Mouse (Mus musculus) olfactory bulb, adult 2 months (tissue): ENCODE measurements at regions not wholly inside any gene's neighbourhood (a gene's known extent, or its start where the extent isn't known, plus 50 kb on each side); places are given as distances from the start of the nearest gene placed in this dataset.

ENCODE experiments used
- H3K27ac ChIP-seq: fragments of 200-500 bp; 2 replicates; pipeline ENCODE4 v1.5.1; 2012; ENCODE audit warnings: low read depth, low read length; ENCODE audit not compliant: insufficient read depth
- H3K4me1 ChIP-seq: fragments of 200-500 bp; 2 replicates; pipeline ENCODE4 v1.6.1; 2012; ENCODE audit warnings: low read length; ENCODE audit not compliant: control insufficient read depth, insufficient read depth
- H3K4me3 ChIP-seq: fragments of 200-500 bp; 2 replicates; pipeline ENCODE4 v1.5.1; 2012; ENCODE audit warnings: mild to moderate bottlenecking, low read depth, low read length, moderate library complexity; ENCODE audit not compliant: insufficient read depth
- CTCF ChIP-seq: fragments of 200-500 bp; IDR thresholded peaks from 2 replicates; pipeline ENCODE4 v1.5.1; 2012; ENCODE audit warnings: low read depth, mild to moderate bottlenecking, low read length, moderate library complexity; ENCODE audit not compliant: insufficient read depth
- POLR2A ChIP-seq: fragments of 200-500 bp; IDR thresholded peaks from 2 replicates; pipeline ENCODE4 v1.6.1; 2012; ENCODE audit warnings: mild to moderate bottlenecking, low read depth, low read length, moderate library complexity; ENCODE audit not compliant: insufficient read depth
- WGBS: fragments of 180-500 bp; shearing (Covaris S2); methylation state at CpG from one replicate; pipeline ENCODE4 v1.1.7; 2018; 5-methylcytosine and 5-hydroxymethylcytosine counted together

DNA sequence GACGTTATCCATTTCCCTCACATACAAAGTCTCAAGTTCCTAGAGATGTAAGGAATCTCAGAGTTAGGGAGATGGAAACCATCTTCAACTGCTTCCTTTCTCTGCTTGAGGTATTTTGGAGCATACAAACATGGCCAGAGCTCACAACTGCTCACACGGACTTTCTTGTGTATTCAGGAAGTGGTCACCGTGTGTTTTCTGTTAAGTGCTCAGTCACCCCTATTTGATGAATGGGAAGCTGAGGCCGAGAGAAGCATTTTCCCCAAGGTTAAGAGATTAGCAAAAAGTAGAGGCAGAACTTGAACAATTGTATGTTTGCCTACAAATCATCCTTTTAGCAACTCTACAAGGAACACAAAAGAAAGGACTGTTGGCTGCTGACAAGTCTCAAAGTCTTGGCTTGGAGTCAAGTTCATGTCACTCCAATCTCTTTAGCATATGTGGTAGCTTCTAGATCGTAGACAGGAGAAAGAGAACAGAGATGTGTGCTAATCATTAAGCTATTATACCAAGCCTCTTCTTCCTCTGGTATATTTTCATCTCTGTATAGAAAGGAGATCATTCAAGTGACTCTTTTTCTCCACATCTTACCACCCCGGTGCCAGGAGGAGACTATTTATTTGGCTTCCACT is 170.8 kb upstream of the Sel1l start:
- no peak overlapping the region for H3K27ac ChIP-seq
- WGBS = 53% methylated on average over 6 of the region's 6 CpGs
- no peak overlapping the region for H3K4me3 ChIP-seq
- TF ChIP-seq POLR2A = no peak
- no peak for TF ChIP-seq CTCF
- H3K4me1 ChIP-seq = no peaks in the 10 kb centered on the region

DNA sequence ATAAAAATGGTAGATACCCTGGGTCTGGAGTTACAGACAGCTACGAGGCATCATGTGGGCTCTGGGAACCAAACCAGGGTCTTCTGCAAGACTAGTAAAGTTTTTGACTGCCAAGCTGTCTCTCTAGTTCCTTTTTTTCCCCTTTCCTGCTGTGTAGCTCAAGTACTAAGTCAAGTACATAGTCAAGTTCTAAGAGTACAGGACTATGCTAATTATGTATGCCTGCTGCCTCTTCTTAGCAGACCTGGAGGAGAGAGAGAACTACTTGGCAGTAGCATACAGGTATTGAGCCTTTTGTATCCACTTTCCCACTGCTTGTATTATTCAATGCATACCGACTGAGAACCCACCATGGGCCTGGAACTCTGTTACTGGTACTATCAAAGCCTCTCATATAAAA is 166.4 kb upstream of the Sel1l start:
- H3K27ac ChIP-seq = no peak overlapping the region
- WGBS = 94% methylated on average over 2 of the region's 2 CpGs
- TF ChIP-seq CTCF = no peak
- TF ChIP-seq POLR2A = no peak
- H3K4me3 ChIP-seq = no peak overlapping the region
- H3K4me1 ChIP-seq = no peaks in the 10 kb centered on the region

GRCm38 (mm10) chr12:92013979-92014378 is 165.0 kb upstream of the Sel1l start:
- 88% methylated on average over 8 of the region's 8 CpGs for WGBS
- H3K4me1 ChIP-seq = no peaks in the 10 kb centered on the region
- no peak for TF ChIP-seq POLR2A
- TF ChIP-seq CTCF = no peak
- H3K4me3 ChIP-seq = no peak overlapping the region
- H3K27ac ChIP-seq = no peak overlapping the region

DNA sequence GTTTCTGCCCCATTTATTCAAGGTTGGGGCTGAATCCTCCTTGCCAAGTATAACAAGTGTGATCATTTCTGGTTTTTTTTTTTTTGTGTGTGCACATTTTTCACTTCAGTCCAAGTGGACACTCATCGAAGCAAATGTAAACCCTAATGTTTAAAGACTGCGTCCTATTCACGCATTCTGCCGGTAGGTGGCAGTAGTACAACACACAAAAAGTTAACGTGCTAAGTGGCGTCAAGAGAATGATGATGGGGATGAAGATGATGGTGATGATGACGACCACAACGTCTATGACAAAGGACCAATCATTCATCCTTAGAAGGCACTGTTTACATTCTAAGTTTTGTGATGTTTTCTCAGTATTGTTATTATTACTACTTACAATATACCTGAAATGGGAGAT is 164.3 kb upstream of the Sel1l start:
- TF ChIP-seq POLR2A (no peak), CTCF (no peak)
- WGBS = 7% methylated on average over 8 of the region's 8 CpGs
- Histone ChIP-seq H3K4me3 (no peak overlapping the region), H3K4me1 (no peaks in the 10 kb centered on the region), H3K27ac (no peak overlapping the region)

DNA sequence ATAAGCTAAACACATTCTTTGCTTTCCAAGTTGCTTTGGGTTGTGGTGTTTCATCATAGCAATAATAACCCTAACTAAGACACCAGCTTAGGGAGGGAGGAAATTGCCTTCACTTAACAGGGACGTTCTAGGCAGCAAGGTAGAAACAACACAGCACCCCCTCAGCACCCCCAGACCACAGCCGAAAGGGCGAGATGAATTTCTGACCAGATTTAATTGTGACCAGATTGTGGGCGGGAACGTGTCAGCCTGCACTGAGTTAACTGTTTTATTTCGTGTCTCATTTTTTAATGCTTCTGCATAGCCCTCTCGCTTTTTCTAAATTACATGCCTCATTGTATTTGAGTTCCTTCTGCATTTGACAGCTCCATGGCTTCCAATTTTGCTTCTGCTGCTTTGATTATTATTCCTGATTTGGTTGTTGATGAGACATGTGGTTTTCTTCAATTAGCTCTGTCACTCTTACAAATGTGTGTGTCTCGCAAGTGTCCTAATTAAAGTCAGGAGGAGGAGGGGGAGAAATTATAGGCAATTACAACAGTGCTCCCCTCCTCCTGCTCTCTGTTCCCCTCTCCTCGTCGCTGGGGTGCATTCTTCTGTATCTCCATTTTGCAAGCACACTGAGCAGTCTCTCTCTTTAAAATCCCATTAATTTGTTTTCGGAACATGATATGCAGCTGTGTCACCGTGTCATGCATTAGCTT is 155.6 kb upstream of the Sel1l start:
- TF ChIP-seq CTCF (no peak), POLR2A (no peak)
- H3K4me1 ChIP-seq = no peaks in the 10 kb centered on the region
- no peak overlapping the region for H3K4me3 ChIP-seq
- H3K27ac ChIP-seq = no peak overlapping the region
- 18% methylated on average over 12 of the region's 12 CpGs for WGBS

GRCm38 (mm10) chr12:91999031-91999430 is 150.1 kb upstream of the Sel1l start:
- TF ChIP-seq CTCF = no peak
- TF ChIP-seq POLR2A = no peak
- H3K4me3 ChIP-seq = no peak overlapping the region
- 86% methylated on average over 2 of the region's 2 CpGs for WGBS
- no peak overlapping the region for H3K27ac ChIP-seq
- H3K4me1 ChIP-seq = no peaks in the 10 kb centered on the region

- WGBS = 64% methylated on average over 1 of the region's 1 CpGs
- TF ChIP-seq CTCF (no peak), POLR2A (no peak)
- no peak overlapping the region for H3K27ac ChIP-seq
- no peak overlapping the region for H3K4me3 ChIP-seq
- no peaks in the 10 kb centered on the region for H3K4me1 ChIP-seq
Observed at GRCm38 (mm10) chr12:91997404-91997803, 148.4 kb upstream of the Sel1l start.

DNA sequence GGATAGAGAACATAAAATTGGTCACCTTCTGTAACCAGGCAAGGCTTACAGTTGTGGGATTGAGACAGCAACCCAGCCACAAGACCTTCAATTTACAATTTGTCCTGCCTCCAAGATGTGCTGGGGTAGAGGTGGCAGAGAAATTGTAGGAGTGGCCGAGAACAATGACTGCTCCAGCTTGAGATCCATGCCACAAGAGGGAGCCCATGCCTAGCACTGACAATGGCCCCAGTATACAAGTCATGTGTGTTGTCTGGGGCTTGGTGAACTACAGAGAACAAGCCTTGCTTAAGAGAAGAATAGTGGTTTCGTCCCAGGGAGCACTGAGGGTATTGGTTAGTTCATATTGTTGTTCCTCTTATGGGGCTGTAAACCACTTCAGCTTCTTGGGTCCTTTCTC is 146.6 kb upstream of the Sel1l start:
- WGBS = 90% methylated on average over 2 of the region's 2 CpGs
- H3K27ac ChIP-seq = no peak overlapping the region
- TF ChIP-seq POLR2A (no peak), CTCF (no peak)
- no peaks in the 10 kb centered on the region for H3K4me1 ChIP-seq
- no peak overlapping the region for H3K4me3 ChIP-seq

- Histone ChIP-seq H3K27ac (no peak overlapping the region), H3K4me1 (no peaks in the 10 kb centered on the region), H3K4me3 (no peak overlapping the region)
- TF ChIP-seq CTCF = no peak
- TF ChIP-seq POLR2A = no peak
- 87% methylated on average over 4 of the region's 4 CpGs for WGBS
Observed at GRCm38 (mm10) chr12:91986448-91986847, 137.5 kb upstream of the Sel1l start.
